Mouse (Mus musculus) forebrain, embryonic 12.5 days (tissue): ENCODE data around the gene Myof. TPM values are rescaled to one million over a fixed set of nuclear protein-coding genes. Genes with fewer than 3 reads are reported as not detected.

Experiments
- ATAC-seq: fragments of 200-750 bp; cut with Nextera tagmentation; 2 replicates; pipeline ENCODE4 v1.8.0; 2017; ENCODE audit warnings: moderate TSS enrichment; ENCODE audit not compliant: low FRiP score
- H3K27ac ChIP-seq: fragments of 300-500 bp; sonication (generic); 2 replicates; pipeline ENCODE4 v1.5.1; 2016; ENCODE audit warnings: mild to moderate bottlenecking
- H3K27me3 ChIP-seq: fragments of 300-500 bp; sonication (generic); 2 replicates; pipeline ENCODE4 v1.6.1; 2016; ENCODE audit warnings: mild to moderate bottlenecking
- H3K36me3 ChIP-seq: fragments of 300-500 bp; sonication (generic); replicated peaks from 2 replicates; pipeline ENCODE4 v1.6.1; 2016; ENCODE audit warnings: mild to moderate bottlenecking
- H3K4me1 ChIP-seq: fragments of 300-500 bp; sonication (generic); 2 replicates; pipeline ENCODE4 v1.6.1; 2016
- H3K4me2 ChIP-seq: fragments of 300-500 bp; sonication (generic); 2 replicates; pipeline ENCODE4 v1.6.1; 2016; ENCODE audit warnings: mild to moderate bottlenecking, moderate library complexity
- H3K4me3 ChIP-seq: fragments of 300-500 bp; sonication (generic); replicated peaks from 2 replicates; pipeline ENCODE4 v1.5.1; 2016; ENCODE audit warnings: mild to moderate bottlenecking
- H3K9ac ChIP-seq: fragments of 300-500 bp; sonication (generic); 2 replicates; pipeline ENCODE4 v1.6.1; 2016; ENCODE audit warnings: mild to moderate bottlenecking
- H3K9me3 ChIP-seq: fragments of 300-500 bp; sonication (generic); 2 replicates; pipeline ENCODE4 v1.6.1; 2016
- WGBS: fragments of 180-500 bp; shearing (Covaris S2); methylation state at CpG from one replicate; pipeline ENCODE4 v1.1.7; 2016; 5-methylcytosine and 5-hydroxymethylcytosine counted together
- polyA plus RNA-seq: library from polyadenylated mRNA; unstranded; fragments of >200 nt; fragmentation: Nextera tagmentation; extraction: Ambion mirVana; gene quantifications from 2 replicates; pipeline ENCODE4 v1.2.1, GENCODE M21; 2016

The Myof gene
- polyA plus RNA-seq, 1 experiment from 2014 or later = 2.9 TPM

- Histone ChIP-seq H3K4me3 (no peak overlapping the region), H3K27ac (no peak overlapping the region), H3K9me3 (no peaks in the 10 kb centered on the region), H3K27me3 (0 out of 2 replicates have a peak, but pooled peaks cover 6% of the 10 kb centered on the region), H3K36me3 (no peaks in the 10 kb centered on the region), H3K4me1 (no peaks in the 10 kb centered on the region; the same call in 1 of the 2 replicates), H3K4me2 (no peak overlapping the region), H3K9ac (no peak overlapping the region)
- 39% methylated on average over 5 of the region's 5 CpGs for WGBS
- no peak for ATAC-seq
These were observed 122.3 kb downstream of the Myof start for GRCm38 (mm10) chr19:37921098-37921497.

- no peak for ATAC-seq
- H3K4me1 ChIP-seq = no peaks in the 10 kb centered on the region; the same call in 1 of the 2 replicates
- H3K9me3 ChIP-seq = no peaks in the 10 kb centered on the region
- H3K4me3 ChIP-seq = no peak overlapping the region
- 45% methylated on average over 12 of the region's 12 CpGs for WGBS
- H3K36me3 ChIP-seq = no peaks in the 10 kb centered on the region
- no peak overlapping the region for H3K4me2 ChIP-seq
- H3K27ac ChIP-seq = no peak overlapping the region
- H3K9ac ChIP-seq = no peak overlapping the region
- 0 out of 2 replicates have a peak, but pooled peaks cover 7% of the 10 kb centered on the region for H3K27me3 ChIP-seq
These were observed 124.9 kb downstream of the Myof start for GRCm38 (mm10) chr19:37918515-37918932.

- no peak overlapping the region for H3K9ac ChIP-seq
- peaks cover 2% of the 10 kb centered on the region; the same call in 1 of the 2 replicates for H3K4me1 ChIP-seq
- H3K27ac ChIP-seq = no peak overlapping the region
- H3K36me3 ChIP-seq = no peaks in the 10 kb centered on the region
- H3K4me3 ChIP-seq = no peak overlapping the region
- 89% methylated on average over 4 of the region's 4 CpGs for WGBS
- H3K4me2 ChIP-seq = no peak overlapping the region
- ATAC-seq = no peak
- H3K27me3 ChIP-seq = 0 out of 2 replicates have a peak, but pooled peaks cover 7% of the 10 kb centered on the region
- no peaks in the 10 kb centered on the region for H3K9me3 ChIP-seq
These were observed 129.1 kb downstream of the Myof start for GRCm38 (mm10) chr19:37914261-37914660.

- H3K27ac ChIP-seq = no peak overlapping the region
- H3K36me3 ChIP-seq = no peaks in the 10 kb centered on the region
- H3K4me1 ChIP-seq = 0 out of 2 replicates have a peak, but pooled peaks cover 3% of the 10 kb centered on the region
- WGBS = 79% methylated on average over 6 of the region's 6 CpGs
- no peak overlapping the region for H3K4me2 ChIP-seq
- no peak for ATAC-seq
- no peak overlapping the region for H3K9ac ChIP-seq
- H3K27me3 ChIP-seq = 0 out of 2 replicates have a peak, but pooled peaks cover 7% of the 10 kb centered on the region
- H3K4me3 ChIP-seq = no peak overlapping the region
- no peaks in the 10 kb centered on the region for H3K9me3 ChIP-seq
These were observed 130.9 kb downstream of the Myof start for GRCm38 (mm10) chr19:37912501-37912900.

- Histone ChIP-seq H3K27ac (no peak overlapping the region), H3K36me3 (no peaks in the 10 kb centered on the region), H3K4me3 (no peak overlapping the region), H3K9ac (no peak overlapping the region), H3K27me3 (peaks cover 11% of the 10 kb centered on the region; the same call in 1 of the 2 replicates), H3K4me2 (no peak overlapping the region), H3K4me1 (0 out of 2 replicates have a peak, but pooled peaks cover 9% of the 10 kb centered on the region), H3K9me3 (no peaks in the 10 kb centered on the region)
- WGBS = 60% methylated on average over 5 of the region's 5 CpGs
- no peak for ATAC-seq
These were observed 133.5 kb downstream of the Myof start for GRCm38 (mm10) chr19:37909830-37910261.

- Histone ChIP-seq H3K27me3 (peaks cover 14% of the 10 kb centered on the region; the same call in 1 of the 2 replicates), H3K36me3 (no peaks in the 10 kb centered on the region), H3K27ac (no peak overlapping the region), H3K4me3 (no peak overlapping the region), H3K9me3 (no peaks in the 10 kb centered on the region), H3K9ac (no peak overlapping the region), H3K4me2 (no peak overlapping the region), H3K4me1 (0 out of 2 replicates have a peak, but pooled peaks cover 9% of the 10 kb centered on the region)
- WGBS = 37% methylated on average over 17 of the region's 17 CpGs
- ATAC-seq = no peak
These were observed 135.7 kb downstream of the Myof start for GRCm38 (mm10) chr19:37907451-37908320.

- Histone ChIP-seq H3K27ac (no peak overlapping the region), H3K4me2 (no peak overlapping the region), H3K36me3 (no peaks in the 10 kb centered on the region), H3K9me3 (no peaks in the 10 kb centered on the region), H3K4me1 (0 out of 2 replicates have a peak, but pooled peaks cover 9% of the 10 kb centered on the region), H3K4me3 (no peak overlapping the region), H3K9ac (no peak overlapping the region), H3K27me3 (peaks cover 14% of the 10 kb centered on the region; the same call in 1 of the 2 replicates)
- 72% methylated on average over 3 of the region's 3 CpGs for WGBS
- no peak for ATAC-seq
These were observed 136.5 kb downstream of the Myof start for GRCm38 (mm10) chr19:37906916-37907315.

- Histone ChIP-seq H3K36me3 (no peaks in the 10 kb centered on the region), H3K9ac (no peak overlapping the region), H3K27ac (no peak overlapping the region), H3K9me3 (no peaks in the 10 kb centered on the region), H3K4me3 (no peak overlapping the region), H3K4me1 (0 out of 2 replicates have a peak, but pooled peaks cover 5% of the 10 kb centered on the region), H3K27me3 (peaks cover 41% of the 10 kb centered on the region), H3K4me2 (no peak overlapping the region)
- no peak for ATAC-seq
- WGBS = 13% methylated on average over 7 of the region's 7 CpGs
These were observed 147.3 kb downstream of the Myof start for GRCm38 (mm10) chr19:37896081-37896480.

- WGBS = 86% methylated on average over 2 of the region's 2 CpGs
- no peaks in the 10 kb centered on the region for H3K36me3 ChIP-seq
- H3K9me3 ChIP-seq = no peaks in the 10 kb centered on the region
- no peak overlapping the region for H3K4me3 ChIP-seq
- no peak for ATAC-seq
- H3K9ac ChIP-seq = no peak overlapping the region
- H3K4me1 ChIP-seq = peaks cover 7% of the 10 kb centered on the region; the same call in 1 of the 2 replicates
- H3K27ac ChIP-seq = no peak overlapping the region
- no peak overlapping the region for H3K4me2 ChIP-seq
- peaks cover 69% of the 10 kb centered on the region for H3K27me3 ChIP-seq
These were observed 152.4 kb downstream of the Myof start for GRCm38 (mm10) chr19:37891006-37891405.

GRCm38 (mm10) chr19:37886355-37887120 lies 156.8 kb downstream of the Myof start:
- Histone ChIP-seq H3K27ac (no peak overlapping the region), H3K36me3 (no peaks in the 10 kb centered on the region), H3K9ac (no peak overlapping the region), H3K9me3 (no peaks in the 10 kb centered on the region), H3K4me3 (peak overlapping the region; percentile 24), H3K4me2 (peak overlapping the region; percentile 50), H3K4me1 (peaks cover 8% of the 10 kb centered on the region; the same call in 1 of the 2 replicates), H3K27me3 (peaks cover 82% of the 10 kb centered on the region)
- peak; percentile 44; the same call in 1 of the 2 replicates for ATAC-seq
- WGBS = 16% methylated on average over 15 of the region's 15 CpGs

- H3K36me3 ChIP-seq = no peaks in the 10 kb centered on the region
- H3K4me2 ChIP-seq = no peak overlapping the region
- peaks cover 17% of the 10 kb centered on the region for H3K4me1 ChIP-seq
- no peak overlapping the region for H3K4me3 ChIP-seq
- H3K9ac ChIP-seq = no peak overlapping the region
- no peak for ATAC-seq
- H3K27ac ChIP-seq = no peak overlapping the region
- no peaks in the 10 kb centered on the region for H3K9me3 ChIP-seq
- H3K27me3 ChIP-seq = peaks cover 95% of the 10 kb centered on the region
- 1% methylated on average over 9 of the region's 9 CpGs for WGBS
These were observed 161.8 kb downstream of the Myof start for GRCm38 (mm10) chr19:37881431-37882081.
